Mouse (Mus musculus) limb, embryonic 11.5 days (tissue): ENCODE data around the gene Hoxb4. TPM values are rescaled to one million over a fixed set of nuclear protein-coding genes. Genes with fewer than 3 reads are reported as not detected.

Experiments used
- ATAC-seq: fragments of 200-750 bp; cut with Nextera tagmentation; 2 replicates; pipeline ENCODE4 v1.8.0; 2017; ENCODE audit warnings: low read depth; ENCODE audit not compliant: insufficient number of reproducible peaks, low FRiP score, low TSS enrichment
- DNase-seq: peaks from one replicate; pipeline ENCODE4 v3.0.0-alpha.2; 2015; ENCODE audit warnings: low spot score
- H3K27ac ChIP-seq: fragments of 300-500 bp; sonication (generic); replicated peaks from 2 replicates; pipeline ENCODE4 v1.5.1; 2014; ENCODE audit warnings: low read depth, mild to moderate bottlenecking, low read length
- H3K27me3 ChIP-seq: fragments of 300-500 bp; sonication (generic); 2 replicates; pipeline ENCODE4 v1.6.1; 2014; ENCODE audit warnings: mild to moderate bottlenecking, low read length, mixed read lengths; ENCODE audit not compliant: control insufficient read depth, insufficient read depth
- H3K36me3 ChIP-seq: fragments of 300-500 bp; sonication (generic); 2 replicates; pipeline ENCODE4 v1.6.1; 2014; ENCODE audit warnings: mild to moderate bottlenecking, low read length, moderate library complexity, mixed read lengths; ENCODE audit not compliant: control insufficient read depth, insufficient read depth
- H3K4me1 ChIP-seq: fragments of 300-500 bp; sonication (generic); 2 replicates; pipeline ENCODE4 v1.6.1; 2014; ENCODE audit warnings: low read length, mixed read lengths; ENCODE audit not compliant: control insufficient read depth, insufficient read depth
- H3K4me2 ChIP-seq: fragments of 300-500 bp; sonication (generic); 2 replicates; pipeline ENCODE4 v1.6.1; 2014; ENCODE audit warnings: low read depth, mild to moderate bottlenecking, moderate library complexity; ENCODE audit not compliant: severe bottlenecking
- H3K4me3 ChIP-seq: fragments of 300-500 bp; sonication (generic); 2 replicates; pipeline ENCODE4 v1.5.1; 2014; ENCODE audit warnings: low read depth, low read length
- H3K9ac ChIP-seq: fragments of 300-500 bp; sonication (generic); 2 replicates; pipeline ENCODE4 v1.6.1; 2014; ENCODE audit warnings: mild to moderate bottlenecking, low read length
- H3K9me3 ChIP-seq: fragments of 300-500 bp; sonication (generic); 2 replicates; pipeline ENCODE4 v1.6.1; 2016; ENCODE audit warnings: low read length; ENCODE audit not compliant: control insufficient read depth
- WGBS: fragments of 180-500 bp; shearing (Covaris S2); extraction: QIAGEN DNeasy Blood & Tissue Kit; methylation state at CpG from one replicate; pipeline ENCODE4 v1.1.7; 2014; 5-methylcytosine and 5-hydroxymethylcytosine counted together
- polyA plus RNA-seq: library from polyadenylated mRNA; unstranded; fragments of >200 nt; fragmentation: Nextera tagmentation; extraction: Ambion mirVana; gene quantifications from 2 replicates; pipeline ENCODE4 v1.2.1, GENCODE M21; 2014

Hoxb4 gene
- polyA plus RNA-seq, 1 experiment from 2014 or later = 0.45 TPM

- ATAC-seq (no peak), DNase-seq (peak; percentile 45)
- no peaks in the 10 kb centered on the region for H3K9me3 ChIP-seq
- no peak overlapping the region; the same call in 1 of the 2 replicates for H3K9ac ChIP-seq
- no peak overlapping the region for H3K27ac ChIP-seq
- H3K4me2 ChIP-seq = peak overlapping the region; percentile 39
- no peak overlapping the region for H3K4me3 ChIP-seq
- H3K4me1 ChIP-seq = peaks cover 28% of the 10 kb centered on the region
- H3K36me3 ChIP-seq = no peaks in the 10 kb centered on the region
- peaks cover 89% of the 10 kb centered on the region for H3K27me3 ChIP-seq
- WGBS = 5% methylated on average over 12 of the region's 12 CpGs
Measured at GRCm38 (mm10) chr11:96313806-96314428, 4.2 kb upstream of the Hoxb4 start.

- 0 out of 2 replicates have a peak overlapping the region, but pooled peaks have one; percentile 0 for H3K27ac ChIP-seq
- peak overlapping the region; percentile 16 for H3K4me3 ChIP-seq
Measured at GRCm38 (mm10) chr11:96314671-96315343, 3.3 kb upstream of the Hoxb4 start.

GRCm38 (mm10) chr11:96315344-96315681 is 2.8 kb upstream of the Hoxb4 start:
- peaks cover 84% of the 10 kb centered on the region for H3K27me3 ChIP-seq
- peaks cover 32% of the 10 kb centered on the region for H3K4me1 ChIP-seq
- ATAC-seq = no peak
- H3K27ac ChIP-seq = no peak overlapping the region
- peak overlapping the region; percentile 39; the same call in 1 of the 2 replicates for H3K4me2 ChIP-seq
- H3K9me3 ChIP-seq = no peaks in the 10 kb centered on the region
- 0% methylated on average over 5 of the region's 5 CpGs for WGBS
- no peak for DNase-seq
- no peak overlapping the region for H3K9ac ChIP-seq
- H3K36me3 ChIP-seq = no peaks in the 10 kb centered on the region
- H3K4me3 ChIP-seq = peak overlapping the region; percentile 16; the same call in 1 of the 2 replicates

More at GRCm38 (mm10) chr11:96314671-96315343, 3.3 kb upstream of the Hoxb4 start:
- DNase-seq (peak; percentile 73), ATAC-seq (no peak)
- WGBS = under 1% methylated on average over 34 of the region's 34 CpGs
- Histone ChIP-seq H3K4me2 (peak overlapping the region; percentile 39; the same call in 1 of the 2 replicates), H3K9ac (peak overlapping the region; percentile 27; the same call in 1 of the 2 replicates), H3K27me3 (peaks cover 84% of the 10 kb centered on the region), H3K9me3 (no peaks in the 10 kb centered on the region), H3K4me1 (peaks cover 30% of the 10 kb centered on the region), H3K36me3 (no peaks in the 10 kb centered on the region)

- ATAC-seq = no peak
- no peak overlapping the region for H3K9ac ChIP-seq
- H3K4me3 ChIP-seq = no peak overlapping the region
- H3K9me3 ChIP-seq = no peaks in the 10 kb centered on the region
- 4% methylated on average over 18 of the region's 18 CpGs for WGBS
- H3K4me2 ChIP-seq = no peak overlapping the region
- DNase-seq = no peak
- peaks cover 83% of the 10 kb centered on the region for H3K27me3 ChIP-seq
- H3K27ac ChIP-seq = no peak overlapping the region
- H3K4me1 ChIP-seq = peaks cover 25% of the 10 kb centered on the region
- no peaks in the 10 kb centered on the region for H3K36me3 ChIP-seq
Measured at GRCm38 (mm10) chr11:96316696-96317607, 1.1 kb upstream of the Hoxb4 start.

GRCm38 (mm10) chr11:96318368-96319070 is 452 bp downstream of the Hoxb4 start:
- peaks cover 20% of the 10 kb centered on the region for H3K4me1 ChIP-seq
- H3K4me2 ChIP-seq = peak overlapping the region; percentile 89
- no peaks in the 10 kb centered on the region for H3K36me3 ChIP-seq
- H3K9me3 ChIP-seq = no peaks in the 10 kb centered on the region
- H3K4me3 ChIP-seq = peak overlapping the region; percentile 38
- under 1% methylated on average over 41 of the region's 45 CpGs for WGBS
- peak overlapping the region; percentile 50 for H3K9ac ChIP-seq
- DNase-seq (peak; percentile 81), ATAC-seq (peak; percentile 69)
- peak overlapping the region; percentile 89 for H3K27ac ChIP-seq
- H3K27me3 ChIP-seq = peaks cover 80% of the 10 kb centered on the region

- Histone ChIP-seq H3K4me3 (peak overlapping the region; percentile 38), H3K4me2 (peak overlapping the region; percentile 89), H3K9me3 (no peaks in the 10 kb centered on the region), H3K27ac (peak overlapping the region; percentile 89), H3K27me3 (peaks cover 80% of the 10 kb centered on the region), H3K4me1 (peaks cover 22% of the 10 kb centered on the region), H3K36me3 (no peaks in the 10 kb centered on the region), H3K9ac (peak overlapping the region; percentile 50; the same call in 1 of the 2 replicates)
- peak; percentile 28 for ATAC-seq
- 0% methylated on average over 32 of the region's 34 CpGs for WGBS
- DNase-seq = peak; percentile 82
Measured at GRCm38 (mm10) chr11:96319071-96319902, 1.2 kb downstream of the Hoxb4 start.

- Histone ChIP-seq H3K9ac (peak overlapping the region; percentile 52), H3K4me3 (peak overlapping the region; percentile 38), H3K36me3 (no peaks in the 10 kb centered on the region), H3K4me1 (peaks cover 19% of the 10 kb centered on the region), H3K27me3 (peaks cover 80% of the 10 kb centered on the region), H3K27ac (peak overlapping the region; percentile 47; the same call in 1 of the 2 replicates), H3K4me2 (peak overlapping the region; percentile 89), H3K9me3 (no peaks in the 10 kb centered on the region)
- ATAC-seq = no peak
- peak; percentile 71 for DNase-seq
- WGBS = under 1% methylated on average over 29 of the region's 29 CpGs
Measured at GRCm38 (mm10) chr11:96319910-96320309, 1.8 kb downstream of the Hoxb4 start.
